Mouse (Mus musculus): ENCODE measurements around the gene Cpne1. TPM values are rescaled to one million over a fixed set of nuclear protein-coding genes. Genes with fewer than 3 reads are reported as not detected.

Cpne1 gene
- polyA plus RNA-seq, 1 experiment from 2014 or later: 26.9 TPM

DNA sequence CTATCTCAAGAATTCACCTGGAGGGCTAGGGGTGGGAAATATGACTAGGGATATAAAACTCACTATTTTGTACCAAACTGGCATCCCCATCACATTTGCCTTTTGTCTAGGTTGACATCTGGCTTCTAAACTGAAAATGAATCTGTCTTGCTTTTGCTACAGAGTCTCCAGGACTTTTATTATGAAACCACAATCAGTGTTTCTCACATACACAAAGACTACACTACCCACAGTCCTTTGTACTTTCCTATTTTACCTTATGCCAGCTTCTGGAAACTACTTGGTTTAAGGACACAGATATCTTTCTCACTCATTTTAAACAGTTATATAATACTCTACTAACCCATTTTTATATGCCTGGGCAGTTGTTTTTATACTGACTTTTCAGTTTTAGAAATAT, 86.3 kb downstream of the Cpne1 start:
- no peaks in the 10 kb centered on the region for H3K4me1 ChIP-seq (replicated peaks)
- no peaks in the 10 kb centered on the region for H3K36me3 ChIP-seq
- no peaks in the 10 kb centered on the region for H3K9me3 ChIP-seq
- H3K27ac ChIP-seq (replicated peaks): no peak overlapping the region
- no peak overlapping the region for H3K9ac ChIP-seq
- no peak overlapping the region for H3K4me2 ChIP-seq
- ATAC-seq (ENCODE audit: low FRiP score, low read depth): no peak
- H3K27me3 ChIP-seq: no peaks in the 10 kb centered on the region
- H3K4me3 ChIP-seq: no peak overlapping the region

Other genes starting within 250 kb of the Cpne1 start
- gene Uqcc1, start 181.7 kb downstream of the Cpne1 start, polyA plus RNA-seq (2015; fragmentation: Nextera tagmentation; extraction: Ambion mirVana): 64.2 and 65.0 TPM in 2 replicates
- gene Gm15557, start 171.2 kb downstream of the Cpne1 start, polyA plus RNA-seq (2015; fragmentation: Nextera tagmentation; extraction: Ambion mirVana): not detected in 2 replicates
- gene Gdf5, start 166.6 kb downstream of the Cpne1 start, polyA plus RNA-seq (2015; fragmentation: Nextera tagmentation; extraction: Ambion mirVana): 1.8 and 2.8 TPM in 2 replicates
- 13.6 and 16.9 TPM in 2 replicates for gene Cep250, start 155.5 kb downstream of the Cpne1 start, polyA plus RNA-seq (2015; fragmentation: Nextera tagmentation; extraction: Ambion mirVana)
- gene 6430550D23Rik, start 104.0 kb downstream of the Cpne1 start, polyA plus RNA-seq (2015; fragmentation: Nextera tagmentation; extraction: Ambion mirVana): 1.2 and 2.9 TPM in 2 replicates
- 426 and 467 TPM in 2 replicates for gene Ergic3, start 103.9 kb downstream of the Cpne1 start, polyA plus RNA-seq (2015; fragmentation: Nextera tagmentation; extraction: Ambion mirVana)
- not detected in 2 replicates for gene Fer1l4, start 59.0 kb downstream of the Cpne1 start, polyA plus RNA-seq (2015; fragmentation: Nextera tagmentation; extraction: Ambion mirVana)
- 7.0 and 7.3 TPM in 2 replicates for gene Spag4, start 46.8 kb downstream of the Cpne1 start, polyA plus RNA-seq (2015; fragmentation: Nextera tagmentation; extraction: Ambion mirVana)
- gene Rbm12, start within 50 bp of the Cpne1 start, polyA plus RNA-seq (2015; fragmentation: Nextera tagmentation; extraction: Ambion mirVana): 17.7 and 23.0 TPM in 2 replicates
- gene Gm28036, start 15.1 kb upstream of the Cpne1 start, polyA plus RNA-seq (2015; fragmentation: Nextera tagmentation; extraction: Ambion mirVana): 16.0 and 19.6 TPM in 2 replicates
- 439 and 455 TPM in 2 replicates for gene Romo1, start 32.1 kb upstream of the Cpne1 start, polyA plus RNA-seq (2015; fragmentation: Nextera tagmentation; extraction: Ambion mirVana)
- gene Nfs1, start 32.2 kb upstream of the Cpne1 start, polyA plus RNA-seq (2015; fragmentation: Nextera tagmentation; extraction: Ambion mirVana): 33.9 and 35.2 TPM in 2 replicates
- 414 and 423 TPM in 2 replicates for gene Rbm39, start 68.3 kb upstream of the Cpne1 start, polyA plus RNA-seq (2015; fragmentation: Nextera tagmentation; extraction: Ambion mirVana)
- gene Phf20, start 84.5 kb upstream of the Cpne1 start, polyA plus RNA-seq (2015; fragmentation: Nextera tagmentation; extraction: Ambion mirVana): 111 and 112 TPM in 2 replicates
- gene Cnbd2, start 200.3 kb upstream of the Cpne1 start, polyA plus RNA-seq (2015; fragmentation: Nextera tagmentation; extraction: Ambion mirVana): 7.3 and 7.4 TPM in 2 replicates
- gene Scand1, start 200.7 kb upstream of the Cpne1 start, polyA plus RNA-seq (2015; fragmentation: Nextera tagmentation; extraction: Ambion mirVana): 101 and 108 TPM in 2 replicates

Measured in hindbrain, embryonic 15.5 days (tissue).